Mouse (Mus musculus) lung, adult 10 weeks (tissue): ENCODE measurements around the gene Zgrf1. TPM values are rescaled to one million over a fixed set of nuclear protein-coding genes. Genes with fewer than 3 reads are reported as not detected.

Source experiments
- polyA plus RNA-seq: library from polyadenylated mRNA; stranded (reverse); fragments of 350-450 nt; fragmentation: Illumina TruSeq; extraction: RNeasy Lipid Tissue Mini Kit (QIAGEN cat#74804); gene quantifications from one replicate; pipeline ENCODE4 v1.2.3, GENCODE M21; 2014; ENCODE audit warnings: low read depth, low replicate concordance; ENCODE audit not compliant: insufficient read depth

The Zgrf1 gene
- 0.24 TPM for polyA plus RNA-seq

GRCm38 (mm10) chr3:127552973-127553719, at the start of gene Zgrf1, which contains the start of gene Larp7:
TSS of gene Zgrf1 (plus strand) at chr3:127553489.
TSS of gene Larp7 (minus strand) at chr3:127553349.

GRCm38 (mm10) chr3:127633080-127634032, 80.1 kb downstream of the Zgrf1 start, which contains the start of gene Neurog2:
TSS of gene Neurog2 (plus strand) at chr3:127633135.

Other genes with a start within 250 kb of the Zgrf1 start
- gene Ank2, start 54.1 kb upstream of the Zgrf1 start, polyA plus RNA-seq = 1.7 TPM
- gene Larp7, start 140 bp upstream of the Zgrf1 start, polyA plus RNA-seq = 14.6 TPM
- gene Neurog2, start 79.6 kb downstream of the Zgrf1 start, polyA plus RNA-seq = not detected
- gene Alpk1, start 227.0 kb downstream of the Zgrf1 start, polyA plus RNA-seq = 1.1 TPM
- gene Tifa, start 236.3 kb downstream of the Zgrf1 start, polyA plus RNA-seq = 7.2 TPM